Mouse (Mus musculus): Measurements from ENCODE around the gene Epyc. TPM values are rescaled to one million over a fixed set of nuclear protein-coding genes. Genes with fewer than 3 reads are reported as not detected.
"Not testable (repeated sequence)": the region's sequence is repeated elsewhere in the genome, so short reads cannot be mapped to it uniquely, and the experiment has no call there.

The Epyc gene
- total RNA-seq, 2 experiments from 2014 or later, result 0.12 to 0.26 TPM

DNA sequence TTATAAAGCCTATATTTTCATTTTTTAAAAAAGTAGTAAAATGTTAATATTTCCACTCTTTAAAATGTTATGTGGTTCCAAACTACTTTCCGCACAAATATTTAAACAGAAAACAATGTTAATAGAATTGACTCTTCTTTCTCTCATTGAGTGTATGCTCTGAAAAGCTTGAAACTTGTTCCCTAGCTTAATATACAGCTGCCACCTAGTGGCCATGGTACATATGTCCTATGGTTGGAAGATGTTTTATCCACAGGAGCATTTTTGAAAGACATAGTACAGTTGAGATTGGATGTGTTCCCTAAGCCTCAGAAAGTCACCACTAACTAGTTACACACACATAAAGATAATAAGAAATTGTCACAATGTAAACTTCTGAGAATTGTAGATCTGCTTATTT, 60.7 kb downstream of the Epyc start:
- peak; percentile 27 to 60 for DNase-seq
- intact Hi-C loops (cut with DNase I), result no loop called here

DNA sequence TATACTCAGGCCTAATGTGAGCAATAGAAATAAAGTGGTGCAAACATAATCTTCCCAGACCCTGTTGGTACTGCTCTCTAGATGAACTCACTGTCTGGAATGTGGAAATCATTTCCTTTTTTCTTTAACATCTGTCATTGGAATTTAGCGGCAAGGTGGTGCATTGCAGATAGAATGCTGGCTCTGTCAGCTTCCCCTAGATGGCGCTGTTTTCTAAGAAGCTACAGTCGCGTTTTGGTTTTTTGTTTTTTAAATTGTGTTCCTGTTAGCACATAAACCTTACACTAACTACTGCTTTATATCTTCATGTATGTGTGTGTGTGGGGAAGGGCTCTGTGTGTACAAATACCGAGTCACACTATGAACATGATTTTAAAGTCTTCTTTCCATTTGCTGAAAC, 68.8 kb downstream of the Epyc start:
- intact Hi-C loops (cut with DNase I), result no loop called here
- peak in 1 of 2 experiments; percentile 38 for DNase-seq

DNA sequence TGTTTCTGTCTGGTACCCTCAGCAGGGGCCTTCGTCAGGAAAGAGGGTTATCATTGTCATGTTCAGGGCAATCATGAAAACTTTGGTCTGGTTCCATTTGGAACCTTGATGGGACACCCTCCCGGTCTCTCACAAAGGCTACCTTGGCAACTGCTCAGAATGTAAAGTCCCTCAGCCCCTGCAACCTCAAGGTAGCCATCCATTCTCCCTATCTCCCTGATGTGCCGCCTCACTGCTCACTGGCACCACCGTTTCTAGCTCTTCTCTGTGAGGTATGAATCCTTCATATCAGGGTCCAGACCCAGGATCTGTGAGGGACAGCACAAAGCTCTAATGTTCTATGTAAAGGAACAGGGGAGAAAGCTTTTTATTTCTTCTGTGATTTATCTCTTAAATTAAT, 70.7 kb downstream of the Epyc start:
- intact Hi-C loops (cut with DNase I), result no loop called here
- DNase-seq, result no peak

DNA sequence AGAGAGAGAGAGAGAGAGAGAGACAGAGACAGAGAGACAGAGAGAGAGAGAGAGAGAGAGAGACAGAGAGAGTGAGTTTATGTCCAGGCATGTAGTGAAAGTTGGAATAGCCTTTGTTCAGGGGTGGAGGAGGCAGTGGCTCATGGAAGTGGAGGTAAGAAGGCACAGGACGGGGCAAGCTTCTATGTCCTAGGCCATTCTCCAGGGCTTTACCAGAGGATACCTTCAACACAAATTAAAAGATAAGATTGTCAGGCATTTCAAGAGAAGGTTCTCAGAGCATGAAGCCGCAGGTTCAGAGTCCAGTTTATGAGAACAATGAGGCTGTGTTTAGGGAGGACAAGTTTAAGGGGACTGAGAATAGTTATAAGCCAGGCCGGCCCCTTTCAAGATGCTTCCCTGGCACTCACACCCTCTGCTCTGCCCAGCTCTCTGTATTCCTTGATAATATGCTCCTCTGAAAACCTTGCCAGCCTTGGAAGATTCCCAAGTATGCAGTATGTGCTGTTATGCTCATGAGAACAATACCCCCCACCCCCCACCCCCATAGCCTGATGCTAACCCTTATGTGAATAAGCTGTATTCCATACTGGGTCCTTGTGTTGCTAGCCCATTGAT, 71.5 kb downstream of the Epyc start:
- intact Hi-C loops (cut with DNase I), result loop anchor here (5.0 kb wide), 1 partner anchor 1367 kb away; no protein-coding TSS in a partner anchor

DNA sequence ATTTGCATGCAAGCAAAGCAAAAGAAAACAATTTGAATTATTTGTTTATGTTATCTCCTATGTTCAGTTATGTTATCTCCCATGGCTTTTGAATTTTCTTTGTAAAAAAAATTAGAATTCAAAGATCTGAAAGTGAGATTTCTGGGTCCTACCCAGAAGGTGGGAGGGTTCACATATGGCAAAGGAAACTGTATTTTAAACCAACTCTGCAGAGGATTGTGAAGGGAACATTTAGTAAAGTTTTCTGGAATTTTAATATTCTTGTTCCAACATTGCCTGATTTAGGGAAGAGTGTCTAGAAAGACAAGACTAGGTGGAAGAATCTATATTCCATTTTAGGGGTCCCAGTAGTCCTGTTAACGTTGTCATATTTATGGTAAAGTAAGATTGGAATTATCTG, 73.4 kb downstream of the Epyc start:
- DNase-seq, result no peak
- intact Hi-C loops (cut with DNase I), result loop anchor here (5.0 kb wide), 1 partner anchor 1365 kb away; no protein-coding TSS in a partner anchor

More for the DNA sequence above, 71.5 kb downstream of the Epyc start:
- no peak for DNase-seq

DNA sequence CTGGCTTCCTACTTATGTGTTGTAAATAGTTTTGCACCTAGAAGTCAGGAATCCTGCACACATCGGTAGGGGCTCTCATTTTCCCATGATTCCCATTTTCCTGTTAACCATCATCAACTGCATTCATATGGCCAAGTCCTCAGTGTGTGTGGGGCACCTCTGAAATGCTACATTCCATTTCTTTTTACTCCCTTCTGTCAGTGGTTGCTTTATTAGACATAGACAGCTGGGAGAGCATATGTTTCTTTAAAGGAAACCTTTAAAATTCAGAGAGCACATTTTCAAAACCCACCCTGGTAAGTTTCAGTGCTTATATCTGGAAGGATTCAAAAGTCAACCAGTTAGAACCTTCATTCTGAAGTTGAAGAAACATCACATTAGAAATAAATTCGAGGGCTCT, 74.2 kb downstream of the Epyc start:
- DNase-seq, result no peak
- intact Hi-C loops (cut with DNase I), result loop anchor here (5.0 kb wide), 1 partner anchor 1364 kb away; no protein-coding TSS in a partner anchor

DNA sequence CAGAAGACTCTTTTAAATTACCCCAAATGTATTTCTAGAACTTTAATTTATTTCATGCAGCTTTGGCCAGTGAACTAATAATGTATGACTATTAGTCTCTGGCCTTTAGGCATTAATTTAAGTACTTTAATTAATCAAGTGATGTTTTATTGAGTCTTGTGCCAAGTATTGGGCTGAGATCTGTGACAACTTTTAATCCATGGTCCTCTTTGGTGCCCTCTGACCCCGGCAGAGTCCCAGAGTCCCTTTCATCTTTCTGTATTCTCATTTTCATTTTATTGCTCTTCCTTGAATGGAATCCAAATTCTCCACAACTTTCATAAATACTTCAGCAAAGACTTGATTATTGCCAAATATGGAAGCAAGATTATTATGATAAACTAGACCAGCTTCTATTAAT, 76.8 kb downstream of the Epyc start:
- no peak for DNase-seq
- intact Hi-C loops (cut with DNase I), result no loop called here

DNA sequence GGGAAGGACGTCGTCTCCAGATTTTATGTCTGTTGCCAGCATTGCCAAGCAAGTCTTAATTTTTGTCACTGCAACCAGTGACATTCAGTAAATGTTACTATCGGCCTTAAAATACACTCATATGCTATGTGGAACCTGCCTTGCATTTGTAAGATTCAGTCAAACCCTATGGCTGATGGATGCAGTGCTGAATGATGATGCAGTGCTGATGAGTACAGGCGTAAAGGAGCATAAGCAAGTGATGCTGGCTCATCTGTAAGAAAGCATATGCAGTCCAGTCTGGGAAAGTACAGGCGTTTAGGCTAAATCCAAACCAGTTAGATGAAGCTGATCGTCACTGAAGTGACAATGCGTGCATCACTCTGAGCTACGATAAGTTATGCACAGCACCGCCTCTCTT, 78.8 kb downstream of the Epyc start:
- no peak for DNase-seq
- intact Hi-C loops (cut with DNase I), result no loop called here

DNA sequence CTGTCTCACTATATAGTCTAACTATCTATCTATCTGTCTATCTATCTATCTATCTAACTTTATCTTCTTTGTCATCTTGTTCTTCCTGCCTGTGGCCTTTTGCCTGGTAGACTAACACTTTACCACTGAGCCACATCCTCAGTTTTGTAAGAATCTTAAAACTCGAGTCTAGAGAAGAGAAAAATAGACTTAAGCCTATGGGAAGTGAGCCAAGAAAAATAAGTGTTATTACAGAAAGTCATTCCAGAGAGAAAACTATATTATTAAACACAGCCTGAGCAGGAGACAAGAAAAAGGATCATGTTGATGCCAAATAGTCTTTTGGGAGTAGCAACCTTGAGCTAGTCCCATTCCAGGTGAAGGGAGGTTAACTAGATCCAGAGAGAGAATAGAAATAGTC, 82.1 kb downstream of the Epyc start:
- intact Hi-C loops (cut with DNase I), result no loop called here
- no peak for DNase-seq

DNA sequence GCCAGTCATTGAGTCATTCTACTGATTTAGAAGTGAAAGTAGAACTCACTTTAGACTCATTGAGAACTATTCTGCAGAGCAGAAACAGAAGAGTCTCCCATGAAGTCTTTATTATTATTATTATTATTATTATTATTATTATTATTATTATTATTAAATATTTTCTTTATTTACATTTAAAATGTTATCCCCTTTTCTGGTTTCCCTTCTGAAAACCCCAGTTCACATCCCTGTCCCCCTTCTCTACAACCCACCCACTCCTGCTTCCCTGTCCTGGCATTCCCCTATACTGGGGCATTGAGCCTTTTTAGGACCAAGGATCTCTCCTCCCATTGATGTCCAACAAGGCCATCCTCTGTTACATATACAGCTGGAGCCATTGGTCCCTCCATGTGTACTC, 82.8 kb downstream of the Epyc start, which contains the start of gene C030005K15Rik:
TSS of gene C030005K15Rik (minus strand) at position 101 of the 400 bp plus-strand sequence.
- DNase-seq; intact Hi-C loops (cut with DNase I): not testable (repeated sequence)

Other genes with a start within 250 kb of the Epyc start
- 100 to 1,000 TPM; 385 to 442 TPM for gene Dcn, start 164.5 kb upstream of the Epyc start, total RNA-seq (2021)
- gene Lum, start 78.9 kb upstream of the Epyc start, total RNA-seq (2021), result 10 to 100 TPM; 87.3 to 94.1 TPM
- gene Kera, start 37.2 kb upstream of the Epyc start, total RNA-seq (2021), result not detected
- not detected for gene Ccer1, start 49.0 kb downstream of the Epyc start, total RNA-seq (2021)
- gene C030005K15Rik, start 82.7 kb downstream of the Epyc start, total RNA-seq (2021), result not detected

All from heart, postnatal 14 days (tissue).